Mouse (Mus musculus): Measurements from ENCODE around the gene Eed.

Gene Eed

DNA sequence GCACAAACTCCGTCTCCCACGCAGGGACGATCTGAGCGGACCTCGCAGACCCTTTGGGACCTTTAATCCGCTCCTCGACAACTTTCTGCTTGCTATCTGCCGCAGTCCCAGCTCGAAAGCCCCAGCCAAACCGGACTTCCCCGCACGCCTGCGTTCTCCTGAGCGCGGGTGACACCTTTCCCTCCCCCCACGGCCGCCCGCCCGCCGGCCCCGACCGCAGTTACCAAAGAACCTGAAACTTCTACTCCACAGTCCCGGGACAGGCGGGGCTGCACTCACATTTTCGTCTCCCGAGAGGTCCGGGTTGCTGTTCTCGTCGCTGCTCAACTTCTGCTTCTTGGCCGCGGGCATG is 674 bp downstream of the Eed start:
- no peak for DNase-seq

GRCm38 (mm10) chr7:89979432-89980130 is 1.2 kb downstream of the Eed start:
- DNase-seq = peak; percentile 8

DNA sequence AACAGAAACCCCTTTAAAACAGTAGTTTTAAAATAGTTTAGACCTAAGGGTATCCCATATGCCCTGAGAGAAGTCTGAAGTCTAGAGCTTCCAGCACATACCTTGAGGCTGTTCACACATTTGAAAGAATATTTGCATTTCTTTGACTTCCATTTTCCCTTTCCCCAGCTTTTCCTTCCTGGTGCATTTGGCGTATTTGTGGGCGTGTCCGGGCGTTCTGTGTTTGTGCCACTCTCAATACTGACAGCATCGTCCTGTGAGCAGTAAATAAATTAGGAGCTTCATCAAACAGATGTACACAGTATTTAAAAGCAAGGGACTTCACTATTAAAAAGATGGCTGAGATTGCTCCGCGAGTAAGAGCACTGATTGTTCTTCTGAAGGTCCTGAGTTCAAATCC is 4.0 kb downstream of the Eed start:
- DNase-seq = no peak

- no peak for DNase-seq
Measured at GRCm38 (mm10) chr7:89975571-89975970, 5.2 kb downstream of the Eed start.

DNA sequence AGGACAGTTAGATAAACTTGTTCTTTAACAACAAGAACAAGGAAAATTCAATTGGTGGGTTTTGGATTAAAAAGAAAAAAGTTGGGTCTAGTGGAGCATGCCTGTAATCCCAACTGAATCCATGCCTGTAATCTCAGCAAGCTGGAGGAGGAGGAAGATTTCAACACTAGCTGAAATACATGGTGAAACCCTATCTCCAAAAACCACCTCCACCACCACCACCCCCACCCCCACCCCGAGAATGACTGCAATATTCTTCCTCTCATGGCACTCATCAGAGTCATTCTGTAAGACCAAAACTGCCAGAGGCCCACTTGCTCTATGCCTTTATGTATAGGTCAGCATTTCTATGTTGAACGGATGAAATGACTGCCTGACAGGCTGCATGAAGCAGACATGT is 13.5 kb downstream of the Eed start:
- DNase-seq = no peak

GRCm38 (mm10) chr7:89966771-89967170 is 14.0 kb downstream of the Eed start:
- DNase-seq = no peak

GRCm38 (mm10) chr7:89963135-89963534 is 17.6 kb downstream of the Eed start:
- no peak for DNase-seq

DNA sequence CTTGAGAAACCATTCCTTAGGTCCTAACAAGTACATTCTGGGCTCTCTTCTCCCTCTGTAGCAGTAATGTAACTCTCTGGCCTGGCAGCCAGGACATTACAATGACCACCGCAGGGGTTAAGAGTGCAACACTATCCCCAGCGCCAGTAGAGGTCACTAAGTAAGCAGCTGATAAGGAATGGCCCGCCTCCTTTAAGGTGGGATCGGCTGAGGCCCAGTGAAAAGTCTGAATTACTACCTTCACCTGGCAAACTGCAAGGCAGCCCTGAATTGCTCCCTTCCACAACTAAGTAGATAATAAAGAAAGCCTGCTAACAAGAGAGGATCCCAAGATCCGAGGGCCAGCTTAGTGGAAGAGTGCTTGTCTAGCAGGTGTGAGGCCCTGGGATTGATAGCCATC is 23.5 kb downstream of the Eed start:
- no peak for DNase-seq

DNA sequence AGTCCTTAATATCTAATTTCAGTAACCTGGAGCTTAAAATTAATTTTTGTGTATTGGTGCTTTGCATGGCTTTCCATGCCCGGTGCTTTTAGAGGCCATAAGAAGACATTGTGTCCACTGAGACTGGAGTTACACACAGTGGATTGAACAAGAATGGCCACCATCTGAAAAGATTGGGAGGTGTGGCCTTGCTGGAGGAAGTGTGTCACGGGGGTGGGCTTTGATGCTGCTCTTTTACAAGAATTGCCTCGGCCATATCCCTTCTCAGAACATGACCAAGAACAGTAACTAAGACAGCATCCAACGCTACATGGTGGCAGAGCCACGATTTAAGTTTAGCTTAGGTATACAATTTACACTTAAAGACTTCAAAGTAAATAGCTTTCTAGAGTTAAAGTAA is 26.5 kb downstream of the Eed start:
- no peak for DNase-seq

GRCm38 (mm10) chr7:89949403-89949802 is 31.4 kb downstream of the Eed start:
- no peak for DNase-seq

DNA sequence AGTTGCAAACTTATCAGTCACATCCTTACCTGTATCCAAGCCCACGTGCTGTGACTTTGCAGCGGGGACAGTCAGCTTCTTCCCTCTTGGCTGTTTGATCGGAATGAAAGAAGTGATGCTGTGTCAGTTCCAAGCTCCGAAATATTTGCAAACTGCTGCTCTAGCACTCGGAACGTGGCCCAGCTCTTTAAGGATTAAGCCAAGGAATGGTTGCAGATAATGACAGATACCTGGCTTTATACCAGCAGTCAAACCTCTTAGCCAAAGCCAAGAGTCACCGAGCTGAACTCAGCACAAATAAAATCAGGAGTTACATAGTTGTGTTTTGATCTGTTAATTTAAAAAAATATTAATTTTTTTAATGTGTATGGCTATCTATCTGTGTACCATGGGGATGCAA is 32.8 kb downstream of the Eed start:
- DNase-seq = no peak

DNA sequence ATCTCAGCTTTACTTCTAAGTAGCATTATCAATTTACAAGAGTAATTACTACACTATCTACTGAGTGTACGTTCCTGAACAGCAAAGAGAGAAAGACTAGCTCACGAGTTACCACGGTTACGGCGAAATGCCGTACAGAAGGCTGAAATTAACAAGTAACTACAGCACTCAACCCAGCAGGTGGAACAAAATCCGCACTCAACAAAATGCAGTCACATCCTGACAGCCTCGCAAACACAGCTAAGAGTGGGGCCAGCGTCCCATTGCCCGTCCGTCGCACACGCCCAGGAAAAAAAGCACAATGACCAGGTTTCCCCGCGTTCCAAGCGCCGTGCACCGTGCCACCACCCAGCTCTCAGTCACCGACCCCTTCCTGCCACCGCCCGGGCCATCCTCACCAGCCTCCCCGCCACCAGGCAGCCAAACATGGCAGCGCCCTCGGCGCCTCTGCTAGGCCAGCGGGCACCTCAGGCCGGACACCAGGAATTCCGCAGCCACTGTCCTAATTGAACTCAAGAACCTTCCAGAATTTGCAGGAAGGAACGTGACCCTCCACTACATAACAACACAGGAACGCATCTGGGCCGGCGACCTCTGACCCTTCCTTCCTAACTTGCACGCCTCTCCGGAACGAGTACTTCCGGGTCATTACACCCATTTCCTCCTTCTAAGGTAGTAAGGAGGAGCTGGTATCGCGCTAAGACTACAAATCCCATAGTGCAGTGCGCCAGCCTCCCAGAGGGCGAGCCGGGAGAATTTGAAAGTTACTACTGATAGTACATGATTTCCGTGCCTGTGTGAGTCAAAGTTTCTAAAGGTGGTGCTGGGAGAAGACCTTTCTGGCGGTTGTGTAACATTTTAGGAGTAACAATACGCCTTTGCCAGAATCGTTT is 40.0 kb downstream of the Eed start, which contains the start of gene Hikeshi:
TSS of gene Hikeshi (minus strand) at position 634 of the 893 bp plus-strand sequence.
- peak; percentile 97 for DNase-seq

GRCm38 (mm10) chr7:89939497-89940353 is 41.1 kb downstream of the Eed start:
- DNase-seq = no peak

GRCm38 (mm10) chr7:89923441-89924180 is 57.2 kb downstream of the Eed start:
- no peak for DNase-seq

DNA sequence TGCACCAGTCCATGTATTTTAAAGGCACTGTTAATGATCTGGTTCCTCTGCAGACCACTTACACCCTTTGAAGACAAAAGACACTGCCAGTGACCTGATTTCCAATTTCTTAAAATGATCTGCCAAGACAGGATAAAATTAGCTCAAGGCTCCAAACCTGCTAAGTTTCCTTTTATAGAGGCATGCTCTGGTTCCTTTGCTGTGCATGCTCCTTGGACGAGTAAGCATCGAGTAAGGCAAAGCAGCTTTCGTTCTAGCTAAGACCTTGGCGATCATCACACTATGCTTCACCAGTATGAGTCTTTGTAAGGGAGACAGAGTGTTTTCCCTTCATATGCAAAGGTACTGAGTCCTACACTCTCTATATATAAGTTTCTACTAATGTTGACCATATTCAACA is 63.0 kb downstream of the Eed start:
- DNase-seq = no peak

GRCm38 (mm10) chr7:89916711-89917110 is 64.1 kb downstream of the Eed start:
- DNase-seq = no peak

GRCm38 (mm10) chr7:89913432-89914158 is 67.2 kb downstream of the Eed start:
- DNase-seq = no peak

DNA sequence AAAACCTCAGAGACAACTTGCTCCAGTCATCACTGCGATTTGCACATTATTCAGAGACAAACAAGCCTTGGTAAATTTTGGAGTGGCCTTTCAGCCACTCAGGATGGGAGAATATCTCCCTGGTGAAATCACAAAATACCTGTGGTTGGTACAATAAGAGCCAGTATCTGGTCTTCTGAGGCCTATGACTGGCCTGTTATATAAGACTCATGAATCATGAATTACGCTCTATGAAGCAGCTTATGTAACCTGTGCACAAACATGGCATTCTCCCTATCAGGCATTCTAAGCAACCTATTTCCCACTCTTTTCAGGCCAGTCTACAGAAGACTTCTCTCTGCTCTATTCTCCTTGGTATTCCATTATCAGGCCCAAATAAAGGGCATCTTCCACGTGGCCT is 68.4 kb downstream of the Eed start:
- DNase-seq = no peak

- DNase-seq = peak; percentile 6
Measured at GRCm38 (mm10) chr7:89909711-89910110, 71.1 kb downstream of the Eed start.

- DNase-seq = no peak
Measured at GRCm38 (mm10) chr7:89908899-89909621, 71.7 kb downstream of the Eed start.

GRCm38 (mm10) chr7:89908421-89908820 is 72.4 kb downstream of the Eed start:
- no peak for DNase-seq
